ENCODE assay signal across 8 mouse cellular contexts in the genomic region with DNA sequence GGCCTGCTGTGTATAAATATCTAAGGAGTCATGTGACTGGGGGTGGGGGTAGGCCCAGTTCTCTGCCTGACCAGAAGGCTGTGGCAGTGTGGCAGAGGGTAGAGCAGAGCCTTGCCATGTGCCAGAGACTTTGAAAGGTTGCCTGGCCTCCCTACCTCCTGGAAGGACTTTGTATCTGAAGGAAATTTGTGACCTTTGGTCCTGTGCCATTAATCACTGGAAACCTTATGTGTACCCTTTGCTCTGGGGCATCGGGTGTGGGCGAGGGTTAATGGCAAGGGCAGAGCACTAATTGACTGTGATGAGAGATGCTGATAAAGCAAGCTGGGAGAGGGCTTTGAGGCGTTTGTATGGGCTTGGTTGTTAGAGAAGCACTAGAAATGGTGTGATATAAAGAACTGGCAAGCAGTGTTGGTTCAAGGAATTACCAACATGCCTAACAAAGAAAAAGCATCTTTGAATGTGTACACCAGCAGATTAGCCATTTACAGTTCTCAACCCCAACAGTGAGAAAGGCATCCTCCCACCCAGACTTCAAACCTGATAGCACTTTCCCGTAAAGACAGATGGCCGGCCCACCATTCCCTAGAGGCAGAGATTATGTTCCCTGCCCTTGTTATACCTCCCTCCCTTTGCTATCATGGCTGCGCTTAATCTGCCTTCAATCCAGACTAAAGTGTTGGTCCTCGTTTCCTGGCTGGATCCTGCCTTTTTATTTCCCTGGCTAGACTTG.
DNase-seq lines count a peak whose midpoint lies in the region; ATAC-seq and TF ChIP-seq lines count a peak whose summit lies in the region.

No protein-coding gene starts in this region.

- peak; percentile 20; the same call in 1 of the 2 replicates for TF ChIP-seq CTCF in intestine, postnatal 0 days (IDR thresholded peaks at IDR 0.05; ENCODE audit: low read depth)

- peak; percentile 95 for ATAC-seq in intestine, postnatal 0 days
- peak; percentile 34; the same call in 1 of the 2 replicates for ATAC-seq in midbrain, embryonic 12.5 days (ENCODE audit: low FRiP score, low read depth)

- intact Hi-C loops in left cerebral cortex, postnatal 4 days (cut with DNase I): no loop called here
- intact Hi-C loops in left cerebral cortex, postnatal 14 days (cut with DNase I): no loop called here

- H3K9me3 ChIP-seq in intestine, postnatal 0 days (ENCODE audit: control insufficient read depth): no peaks in the 10 kb centered on the region
- 0 out of 2 replicates have a peak, but pooled peaks cover 4% of the 10 kb centered on the region for H3K9me3 ChIP-seq in midbrain, embryonic 12.5 days

- peak overlapping the region; percentile 77 for H3K27ac ChIP-seq in intestine, postnatal 0 days (ENCODE audit: low read depth, low read length)
- H3K27ac ChIP-seq in midbrain, embryonic 12.5 days (replicated peaks): peak overlapping the region; percentile 77

- no peak overlapping the region for H3K9ac ChIP-seq in intestine, postnatal 0 days (ENCODE audit: low read depth, low read length)
- H3K9ac ChIP-seq in midbrain, embryonic 12.5 days (replicated peaks): no peak overlapping the region

- H3K4me3 ChIP-seq in intestine, postnatal 0 days (ENCODE audit: low read depth, low read length): no peak overlapping the region
- H3K4me3 ChIP-seq in midbrain, embryonic 12.5 days: no peak overlapping the region

- peaks cover 8% of the 10 kb centered on the region for H3K4me1 ChIP-seq in intestine, postnatal 0 days (replicated peaks; ENCODE audit: control insufficient read depth, insufficient read depth, low read length)
- H3K4me1 ChIP-seq in midbrain, embryonic 12.5 days: peaks cover 39% of the 10 kb centered on the region

- 0 out of 2 replicates have a peak overlapping the region, but pooled peaks have one; percentile 10 for H3K4me2 ChIP-seq in intestine, postnatal 0 days (replicated peaks; ENCODE audit: low read depth)
- no peak overlapping the region for H3K4me2 ChIP-seq in midbrain, embryonic 12.5 days (replicated peaks)

- 27% methylated on average over 7 of the region's 7 CpGs for WGBS in intestine, postnatal 0 days
- 41% methylated on average over 7 of the region's 7 CpGs for WGBS in midbrain, embryonic 12.5 days

- peak; percentile 69 for DNase-seq in left cerebral cortex, postnatal 4 days
- DNase-seq in left cerebral cortex, postnatal 14 days (ENCODE audit: low spot score in 2 of 2): no peak
- DNase-seq in thymus, postnatal 36 days: no peak
- DNase-seq in right cerebral cortex, adult 2 months (ENCODE audit: low spot score in 2 of 2): no peak
- DNase-seq in thymus, postnatal 14 days: no peak
- DNase-seq in heart, adult 8-10 months (ENCODE audit: low spot score): no peak

- H3K36me3 ChIP-seq in intestine, postnatal 0 days (ENCODE audit: control insufficient read depth, insufficient read depth): no peaks in the 10 kb centered on the region
- no peaks in the 10 kb centered on the region for H3K36me3 ChIP-seq in midbrain, embryonic 12.5 days

- no peaks in the 10 kb centered on the region for H3K27me3 ChIP-seq in intestine, postnatal 0 days (replicated peaks; ENCODE audit: control insufficient read depth, insufficient read depth, low read length)
- no peaks in the 10 kb centered on the region for H3K27me3 ChIP-seq in midbrain, embryonic 12.5 days
